Mouse (Mus musculus): Measurements from ENCODE around the gene Sag.

Gene Sag

DNA sequence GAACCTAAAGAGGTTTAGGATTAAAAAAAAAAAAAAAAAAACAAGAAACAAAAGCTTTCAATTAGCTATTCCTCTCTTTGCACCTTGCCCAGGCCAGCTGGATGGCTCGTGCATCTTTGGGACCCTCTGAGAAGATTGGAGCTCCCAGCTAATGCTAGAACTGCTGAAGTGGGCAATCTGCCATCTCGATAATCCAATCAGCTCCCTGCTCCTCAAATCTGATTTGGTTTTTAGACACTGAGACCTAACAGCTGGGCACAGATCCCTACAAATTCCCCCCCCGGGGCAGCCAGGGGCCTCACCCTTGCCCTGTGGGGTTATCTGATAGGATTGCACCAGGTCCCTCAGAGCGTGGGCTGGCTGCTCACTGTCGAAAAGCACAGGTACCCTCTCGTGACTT lies at the start of gene Sag:
Gene Sag, plus strand, starts transcription at position 105 of the 400 bp plus-strand sequence.
- DNase-seq (ENCODE audit: low read depth, low spot score), result no peak

DNA sequence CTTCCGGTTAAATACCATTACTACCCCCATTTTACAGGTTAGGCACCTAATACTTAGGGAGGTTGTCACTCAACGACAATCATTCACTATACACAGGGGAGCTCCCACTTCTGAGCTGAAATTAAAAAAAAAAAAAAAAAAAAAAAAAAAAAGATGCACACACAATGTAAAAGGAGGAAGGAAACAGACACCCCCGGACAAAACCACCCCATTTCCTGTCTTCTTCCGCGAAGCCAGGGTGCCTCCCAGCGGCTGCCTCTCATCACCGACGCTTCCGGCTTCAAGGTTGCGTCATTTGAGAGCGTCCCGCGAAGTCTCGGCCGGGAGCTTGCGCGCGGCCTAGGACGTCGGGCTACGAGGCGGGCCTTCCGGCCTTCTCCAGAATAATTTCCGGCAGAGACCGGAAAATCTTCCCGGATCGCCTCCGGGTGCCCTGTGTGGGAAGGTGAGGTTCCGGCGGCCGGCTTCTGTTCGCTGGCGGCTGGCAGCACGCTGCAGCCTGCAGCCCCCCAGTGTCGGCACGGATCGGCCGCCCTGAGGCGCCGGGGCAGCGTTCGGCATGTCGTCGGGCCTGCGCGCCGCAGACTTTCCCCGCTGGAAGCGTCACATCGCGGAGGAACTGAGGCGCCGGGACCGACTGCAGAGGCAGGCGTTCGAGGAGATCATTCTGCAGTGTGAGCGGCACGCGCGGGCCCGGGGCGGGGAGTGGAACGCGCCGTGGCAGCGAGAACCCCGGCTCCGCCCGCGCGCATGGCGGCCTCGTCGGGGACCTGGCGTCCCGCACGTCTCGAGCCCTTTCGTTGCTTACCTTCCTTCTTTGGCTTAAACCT lies 47.6 kb upstream of the Sag start, which contains the start of gene Atg16l1:
Gene Atg16l1, plus strand, starts transcription at position 230 of the 830 bp plus-strand sequence.
- DNase-seq (ENCODE audit: low read depth, low spot score), result peak; percentile 89

DNA sequence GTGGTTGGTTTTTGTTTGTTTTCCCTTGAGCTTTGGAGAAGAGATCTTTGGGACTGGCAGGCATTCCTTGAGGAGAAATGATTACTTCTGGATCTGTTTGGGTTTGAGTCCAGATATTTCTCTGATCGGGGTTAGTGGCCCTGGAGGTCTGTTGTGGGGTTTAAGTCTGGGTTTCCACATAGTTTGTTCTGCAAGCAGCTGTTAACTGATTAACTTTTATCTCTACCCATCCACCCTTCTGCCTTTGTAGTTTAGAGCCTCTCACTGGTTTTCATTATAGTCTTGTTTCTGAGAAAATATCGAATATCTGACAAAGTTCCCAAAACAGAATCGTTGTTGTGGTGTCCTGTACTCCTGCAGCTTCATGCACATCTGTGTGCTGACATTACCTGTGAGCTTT lies 39.7 kb upstream of the Sag start:
- DNase-seq (ENCODE audit: low read depth, low spot score), result no peak

DNA sequence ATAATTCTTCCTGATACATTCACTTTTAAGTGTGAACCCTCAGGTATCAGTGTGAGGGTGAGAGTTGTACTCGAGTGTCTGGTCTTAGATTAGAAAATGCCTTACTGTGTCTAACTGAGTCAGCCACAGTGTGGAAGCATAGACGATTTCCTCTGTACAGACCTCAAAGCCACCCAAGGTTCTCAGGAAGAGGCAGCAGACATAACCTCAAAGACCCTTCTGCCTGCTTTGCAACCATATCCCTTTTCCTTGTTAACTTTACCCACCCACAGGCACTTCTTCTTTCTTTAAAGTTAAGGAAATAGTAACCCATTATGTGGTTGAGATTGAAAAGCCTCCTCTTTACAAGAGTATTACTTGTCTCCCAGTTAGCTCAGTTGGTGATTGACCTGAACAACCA lies 37.7 kb upstream of the Sag start:
- DNase-seq (ENCODE audit: low read depth, low spot score), result no peak

DNA sequence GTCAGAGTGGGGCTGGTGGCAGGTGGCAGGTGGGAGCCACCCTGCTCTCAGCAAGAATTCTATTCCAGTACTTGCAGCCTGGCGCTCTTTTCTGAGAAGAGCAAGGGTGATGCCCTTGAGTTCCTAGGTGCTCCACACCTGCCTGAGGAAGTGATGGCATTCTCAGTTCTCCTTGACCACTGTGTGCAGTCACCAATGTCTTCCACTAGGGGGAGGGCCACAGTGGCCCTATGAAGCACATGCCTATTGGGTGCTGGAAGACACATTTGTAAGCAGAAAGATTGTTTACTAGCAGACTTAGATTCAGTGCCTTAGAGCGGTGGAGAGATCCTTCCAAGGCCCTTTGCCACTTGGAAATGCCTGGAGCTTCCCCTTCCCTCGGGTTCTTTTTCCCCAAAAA lies 37.2 kb upstream of the Sag start:
- DNase-seq (ENCODE audit: low read depth, low spot score), result peak; percentile 11

DNA sequence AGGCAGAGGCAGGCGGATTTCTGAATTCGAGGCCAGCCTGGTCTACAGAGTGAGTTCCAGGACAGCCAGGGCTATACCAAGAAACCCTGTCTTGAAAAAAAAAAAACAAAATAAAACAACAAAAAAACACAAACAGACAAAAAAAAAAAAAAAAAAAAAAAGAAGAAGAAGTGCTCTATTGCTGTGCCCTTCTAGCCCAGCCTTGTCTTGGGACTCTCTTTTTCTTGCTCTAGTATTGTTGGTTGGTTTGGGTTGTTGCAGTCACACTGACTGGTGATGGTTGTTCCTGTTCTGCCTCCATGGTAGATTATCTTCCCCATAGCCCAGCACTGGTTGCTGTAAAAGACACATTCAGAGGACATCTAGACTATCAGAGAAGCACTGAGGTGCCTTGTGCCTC lies 34.2 kb upstream of the Sag start:
- DNase-seq (ENCODE audit: low read depth, low spot score), result no peak

DNA sequence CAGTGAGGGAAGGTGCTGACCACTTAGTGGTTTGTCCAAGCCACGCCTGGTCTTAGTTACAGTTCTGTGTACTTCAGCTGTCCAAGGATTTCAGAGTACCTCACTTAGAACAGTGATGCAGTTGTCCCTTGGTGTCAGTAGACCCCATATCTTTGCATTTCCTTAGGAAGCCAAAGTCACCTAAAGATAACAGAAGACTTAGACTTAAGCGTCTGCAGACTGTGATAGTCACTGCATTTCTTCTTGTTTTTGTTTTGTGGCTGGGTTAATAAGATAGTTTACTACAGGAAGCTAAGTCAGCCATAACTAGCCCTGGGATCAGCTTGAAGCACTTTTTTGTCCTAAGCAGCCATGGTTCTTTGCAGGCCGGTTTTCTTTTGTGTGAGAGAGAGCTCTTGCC lies 33.0 kb upstream of the Sag start:
- DNase-seq (ENCODE audit: low read depth, low spot score), result no peak

DNA sequence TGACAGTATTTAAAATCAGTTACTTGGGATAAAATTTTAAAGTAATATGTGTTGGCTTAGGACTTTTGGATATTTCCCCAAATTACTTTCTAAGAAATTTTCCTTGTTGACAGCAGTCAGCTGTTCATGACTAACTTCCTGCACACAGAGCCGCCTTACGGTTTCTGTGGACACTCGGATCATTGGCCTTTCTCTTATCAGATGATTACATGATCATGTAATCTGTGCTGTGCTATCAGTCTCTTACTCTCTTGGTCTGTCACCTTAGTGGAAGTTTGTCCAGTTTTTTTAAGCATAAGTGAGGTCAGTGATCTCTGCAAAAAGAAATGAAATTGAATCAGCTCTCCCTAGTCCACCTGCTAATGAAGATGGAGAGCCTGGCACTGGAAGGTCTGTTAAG lies 31.8 kb upstream of the Sag start:
- DNase-seq (ENCODE audit: low read depth, low spot score), result no peak

DNA sequence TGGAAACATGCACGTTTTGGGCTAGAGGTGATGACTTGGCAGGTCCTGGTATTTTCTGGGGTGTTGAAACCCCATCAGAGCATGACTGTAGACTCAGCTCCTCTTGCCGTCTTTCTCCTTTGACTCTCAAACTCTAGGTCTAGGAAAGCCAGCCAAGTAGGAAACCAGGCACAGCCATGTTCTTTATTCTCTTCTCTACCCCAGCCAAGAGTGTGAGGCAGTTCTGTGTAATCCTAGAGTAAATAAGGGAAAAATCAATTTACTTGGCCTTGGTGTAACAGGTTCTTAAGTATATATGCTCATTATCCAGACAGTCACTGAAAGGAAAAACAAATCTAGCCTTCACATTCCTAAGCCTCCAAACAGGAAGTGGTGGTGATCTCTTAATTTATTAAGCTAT lies 30.1 kb upstream of the Sag start:
- DNase-seq (ENCODE audit: low read depth, low spot score), result no peak

DNA sequence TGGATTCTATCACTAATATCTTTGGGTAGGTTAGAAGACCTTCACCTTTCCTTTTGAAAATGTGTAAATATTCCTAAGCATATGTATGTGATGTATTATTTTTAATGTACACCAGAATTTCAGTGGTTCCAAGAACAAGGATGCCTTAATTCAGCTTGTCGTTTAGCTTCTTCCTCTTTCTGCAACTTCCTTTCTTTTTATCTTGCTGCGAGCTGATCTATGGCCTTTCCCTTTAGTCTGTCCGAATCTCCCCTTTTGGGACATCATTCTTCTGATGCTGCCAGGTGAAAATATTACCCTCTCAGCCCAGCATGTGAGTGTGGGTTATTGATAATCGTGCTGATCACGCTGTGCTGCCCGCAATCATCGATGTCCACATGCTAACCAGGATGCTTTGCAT lies 28.6 kb upstream of the Sag start:
- no peak for DNase-seq (ENCODE audit: low read depth, low spot score)

DNA sequence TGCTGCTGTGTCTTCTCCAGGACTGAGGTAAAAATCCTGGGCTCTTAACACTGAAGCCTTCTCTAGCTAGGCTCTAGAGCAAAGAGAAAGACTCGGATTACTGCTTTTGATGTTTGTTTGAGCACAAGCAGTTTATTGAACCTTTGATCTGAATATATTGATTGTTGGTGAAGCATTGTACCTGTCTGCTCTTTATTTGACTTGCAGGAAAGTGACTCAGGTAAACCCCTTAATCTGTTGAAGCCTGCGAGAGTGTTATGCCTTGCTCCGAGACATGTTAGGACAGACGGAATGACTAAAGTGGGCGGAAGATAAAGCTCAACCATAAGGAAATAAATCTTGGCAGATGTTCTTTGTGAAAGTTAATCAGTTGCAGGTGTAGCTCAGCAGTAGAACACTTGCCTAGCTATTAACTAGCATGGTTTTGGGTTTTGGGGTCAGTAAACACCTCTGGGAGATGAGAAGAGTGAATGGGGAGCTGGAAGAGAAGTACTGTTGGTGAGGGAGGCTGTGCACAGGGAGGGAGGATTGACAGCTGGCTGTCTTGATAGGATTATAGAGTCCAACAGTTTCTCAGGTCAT lies 24.2 kb upstream of the Sag start:
- no peak for DNase-seq (ENCODE audit: low read depth, low spot score)

DNA sequence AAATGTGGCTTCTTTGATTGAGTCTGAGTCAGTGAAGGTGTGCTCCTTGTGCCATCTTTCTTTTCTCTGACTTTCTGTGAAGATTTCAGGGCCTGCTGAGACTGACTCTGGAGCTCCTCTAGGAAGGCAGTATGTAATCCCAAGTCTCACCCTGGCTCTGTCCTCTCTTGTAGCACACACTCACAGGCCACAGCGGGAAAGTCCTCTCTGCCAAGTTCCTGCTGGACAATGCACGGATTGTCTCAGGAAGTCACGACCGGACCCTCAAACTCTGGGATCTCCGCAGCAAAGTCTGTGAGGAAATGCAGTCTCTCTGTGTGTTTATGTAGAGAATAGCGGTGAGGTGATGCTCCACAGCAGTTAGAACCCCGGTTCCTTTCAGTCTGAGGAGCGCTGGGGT lies 17.8 kb upstream of the Sag start:
- no peak for DNase-seq (ENCODE audit: low read depth, low spot score)

DNA sequence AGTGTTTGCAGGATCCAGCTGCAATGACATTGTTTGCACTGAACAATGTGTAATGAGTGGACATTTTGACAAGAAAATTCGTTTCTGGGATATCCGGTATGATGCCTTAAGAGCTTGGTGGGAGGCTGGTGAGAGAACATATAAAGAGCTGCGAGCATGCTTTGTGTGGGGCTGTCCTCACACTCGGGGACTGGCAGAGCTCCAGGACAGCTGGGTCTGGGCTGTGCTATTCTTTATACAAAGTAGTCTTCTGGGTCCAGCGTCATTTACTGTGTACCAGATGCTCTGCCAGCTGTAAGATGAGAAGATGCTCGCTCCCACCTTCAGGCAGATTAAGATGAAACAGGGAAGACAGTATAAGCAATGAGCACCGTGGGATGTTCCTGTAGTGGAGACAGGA lies 17.2 kb upstream of the Sag start:
- no peak for DNase-seq (ENCODE audit: low read depth, low spot score)

DNA sequence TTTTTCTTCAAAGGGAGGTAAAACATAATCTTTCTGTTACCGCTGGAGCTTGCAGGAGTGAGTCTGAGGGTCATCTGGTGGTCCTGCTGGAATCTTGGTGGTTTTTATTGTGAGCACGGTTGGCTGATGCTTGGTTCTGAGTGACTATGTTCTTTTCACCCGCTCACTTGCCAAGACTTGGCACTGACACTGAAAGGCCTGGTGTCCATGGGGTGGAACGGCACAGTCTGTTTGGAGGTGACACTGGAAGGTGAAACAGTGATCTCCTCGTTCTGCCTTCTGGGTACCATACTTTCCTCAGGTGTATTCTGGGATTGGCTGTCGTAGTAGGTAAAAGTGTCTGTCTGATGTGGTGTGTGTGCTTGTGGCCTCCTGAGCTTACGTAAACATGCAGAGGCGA lies 13.8 kb upstream of the Sag start:
- no peak for DNase-seq (ENCODE audit: low read depth, low spot score)

DNA sequence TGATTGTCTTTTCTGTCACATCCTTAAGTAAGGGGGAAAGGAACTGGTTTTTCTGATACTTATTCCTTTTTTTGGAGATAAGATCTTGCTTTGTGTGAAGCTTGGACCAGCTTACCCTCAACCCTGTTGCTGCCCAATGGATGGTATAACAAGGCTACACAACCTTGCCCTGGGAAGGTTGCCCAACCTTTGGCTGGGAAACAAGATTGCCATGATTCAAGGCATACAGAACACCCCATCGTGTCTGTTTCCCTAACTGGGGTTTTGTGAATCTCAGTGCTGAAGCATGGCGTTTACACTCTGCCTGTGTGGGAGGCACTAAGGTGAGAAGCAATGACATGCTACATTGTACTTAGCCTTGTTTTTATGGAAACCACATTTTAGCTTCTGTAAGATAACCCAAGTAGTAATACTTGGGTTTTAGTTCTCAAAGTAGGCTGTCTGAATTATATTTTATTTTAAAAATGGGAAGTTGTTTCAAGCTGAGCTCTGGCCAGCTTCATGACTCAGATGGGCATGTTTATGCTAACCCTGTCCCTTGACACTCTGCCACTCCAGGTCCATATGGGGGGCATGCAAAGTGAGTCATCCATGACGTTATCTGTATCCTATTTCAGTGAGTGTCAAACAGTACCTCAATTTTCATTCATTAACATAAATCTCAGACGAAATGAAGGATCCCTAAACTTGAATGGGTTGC lies 10.9 kb upstream of the Sag start:
- no peak for DNase-seq (ENCODE audit: low read depth, low spot score)

DNA sequence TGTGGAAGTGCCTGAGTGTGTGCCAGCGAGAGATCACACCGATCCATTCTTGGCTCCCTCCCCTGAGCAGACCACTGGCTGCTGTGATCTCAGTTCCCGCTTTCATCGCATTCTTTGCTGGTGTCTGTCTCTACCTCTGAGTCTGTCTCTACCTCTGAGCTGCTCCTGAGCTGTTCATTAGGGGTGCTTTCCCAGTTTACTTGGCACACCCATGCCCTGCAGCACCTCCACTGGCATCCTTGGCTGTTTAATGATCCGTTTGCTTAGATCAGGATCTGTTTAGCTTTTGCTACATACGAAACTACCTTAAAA lies 10.4 kb upstream of the Sag start:
- no peak for DNase-seq (ENCODE audit: low read depth, low spot score)

DNA sequence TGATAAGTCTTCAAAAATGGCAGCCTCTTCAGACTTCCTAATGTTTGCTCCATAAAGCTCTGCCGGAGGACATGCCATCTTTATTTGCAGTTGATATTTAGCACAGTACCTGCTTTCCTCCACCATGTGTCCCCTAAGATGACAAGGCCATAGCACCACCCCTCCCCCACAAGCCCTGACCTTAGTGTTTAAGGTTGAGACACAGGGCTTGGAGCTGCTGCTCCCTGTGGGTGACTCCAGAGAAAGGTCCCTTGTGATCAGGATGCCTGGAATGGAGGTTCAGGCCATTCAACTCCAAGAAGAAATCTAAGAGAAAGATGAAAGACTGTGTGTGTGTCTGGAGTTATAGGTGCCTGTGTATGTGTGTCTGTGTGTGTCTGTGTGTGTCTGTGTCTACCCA lies 5.8 kb upstream of the Sag start:
- no peak for DNase-seq (ENCODE audit: low read depth, low spot score)

DNA sequence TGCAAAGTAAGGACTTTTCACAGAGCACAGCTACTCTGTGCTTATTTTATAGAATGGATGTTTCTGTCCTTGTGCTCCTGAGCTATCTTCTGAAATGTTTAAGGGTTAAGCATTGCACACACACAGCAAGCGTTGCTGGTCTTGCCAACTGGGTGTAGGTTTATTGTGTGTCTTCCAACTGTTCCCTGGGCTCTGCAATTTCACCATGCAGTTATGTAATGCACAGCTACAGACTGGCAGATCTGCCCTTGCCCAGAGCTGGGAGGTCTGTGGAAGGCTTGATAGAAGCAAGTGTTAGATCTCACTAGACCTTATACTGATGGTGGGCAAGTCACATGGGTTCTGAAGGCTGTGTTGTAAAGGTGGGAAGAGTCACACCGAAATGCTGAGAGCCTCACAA lies 5.2 kb upstream of the Sag start:
- no peak for DNase-seq (ENCODE audit: low read depth, low spot score)

DNA sequence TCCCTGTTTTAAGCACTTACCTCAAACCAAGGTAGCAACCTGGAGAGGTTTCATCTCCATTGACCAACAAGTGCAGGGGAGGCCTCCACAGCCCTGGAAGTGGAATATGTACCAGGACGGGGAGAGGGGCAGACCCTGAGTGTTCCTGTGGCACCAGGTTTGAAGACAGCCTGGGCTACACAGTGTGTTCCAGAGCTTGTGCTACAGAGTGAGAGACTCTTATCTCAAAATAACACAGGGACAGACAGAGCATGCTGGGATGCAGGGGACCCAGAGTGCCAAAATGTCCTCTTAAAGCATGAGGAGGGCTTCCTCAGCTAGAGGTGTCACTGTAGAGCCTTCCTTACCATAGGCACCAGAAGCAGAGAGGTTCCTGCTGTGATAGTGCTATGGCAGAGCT lies 4.3 kb downstream of the Sag start:
- DNase-seq (ENCODE audit: low read depth, low spot score), result no peak

DNA sequence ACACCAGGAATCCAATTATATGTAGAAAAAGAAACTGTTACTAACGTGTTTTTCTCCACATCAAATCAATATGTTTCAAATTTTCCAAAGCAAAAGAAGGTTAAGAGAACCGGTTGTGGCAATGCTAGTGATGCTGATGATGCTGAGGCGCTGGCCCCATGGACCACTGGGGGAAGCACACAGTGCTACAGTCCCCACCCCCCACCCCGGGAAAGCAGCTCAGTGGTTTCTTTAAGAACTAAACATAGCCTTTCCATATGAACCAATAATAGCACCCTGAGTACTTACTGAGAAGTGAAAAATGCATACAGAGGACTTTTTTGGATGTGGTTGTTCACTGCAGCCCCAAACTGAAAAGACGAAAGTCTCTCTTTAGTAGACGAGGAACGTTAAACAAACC lies 7.9 kb downstream of the Sag start:
- DNase-seq (ENCODE audit: low read depth, low spot score), result no peak

DNA sequence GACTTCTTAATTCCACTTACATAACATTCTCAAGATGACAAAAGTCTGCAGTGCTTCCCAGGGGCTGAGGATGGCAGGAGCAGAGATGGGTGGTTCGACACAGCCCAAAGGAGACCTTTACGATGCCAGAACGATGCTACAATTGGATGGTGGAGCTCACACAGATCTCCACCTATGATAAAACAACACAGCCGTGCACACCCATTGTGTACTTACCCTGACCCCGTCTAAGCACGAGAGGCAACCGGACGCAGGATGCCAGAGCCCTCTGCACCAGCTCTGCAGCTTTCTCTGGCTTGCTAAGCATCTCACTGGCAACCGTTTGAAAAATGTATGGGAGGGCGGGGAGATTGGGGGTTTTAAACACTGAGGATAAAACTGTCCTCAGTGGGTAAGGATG lies 8.6 kb downstream of the Sag start:
- DNase-seq (ENCODE audit: low read depth, low spot score), result no peak

DNA sequence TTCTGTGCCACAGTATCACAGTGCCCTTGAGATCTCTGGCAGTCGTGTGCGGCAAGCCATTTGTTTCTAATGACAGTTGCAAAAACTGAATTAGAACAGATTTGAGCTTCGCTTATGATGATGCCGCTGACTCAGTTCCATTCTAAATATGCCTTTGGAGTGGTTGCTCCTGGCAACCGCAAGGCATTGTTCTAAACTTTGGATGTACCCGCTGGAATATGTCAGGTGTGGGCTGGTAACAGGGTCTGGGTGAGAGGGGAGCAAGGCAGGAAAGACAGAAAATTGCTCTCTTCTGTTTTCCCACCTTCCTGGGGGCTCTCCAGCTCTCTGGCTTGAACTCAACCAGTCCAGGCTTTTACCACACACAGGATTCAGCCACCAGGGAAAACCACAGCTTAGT lies 9.7 kb downstream of the Sag start:
- no peak for DNase-seq (ENCODE audit: low read depth, low spot score)

DNA sequence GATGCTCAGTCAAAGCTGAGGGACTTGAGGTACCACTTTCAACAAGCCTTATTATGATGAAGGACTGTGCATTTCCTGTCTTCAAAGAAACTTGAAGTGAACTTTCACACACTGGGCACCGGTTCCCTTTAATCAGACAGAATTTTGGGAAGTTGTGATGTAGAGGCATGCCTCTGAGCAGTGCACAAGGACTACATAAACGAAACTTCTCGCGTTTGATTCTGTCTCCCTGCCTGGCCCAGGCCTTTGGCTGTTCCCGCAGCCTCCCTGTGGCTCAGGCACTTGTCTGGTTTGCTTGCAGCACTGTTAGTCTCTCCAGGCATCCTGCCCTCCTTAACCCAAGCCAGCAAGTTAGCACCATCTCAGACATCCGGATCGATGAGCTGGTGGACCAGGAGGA lies 10.2 kb downstream of the Sag start:
- DNase-seq (ENCODE audit: low read depth, low spot score), result no peak

Measured in c-Kit-negative CD71-positive TER-119-positive erythroid progenitor cells, embryonic 14.5 days (primary cell).